Mouse (Mus musculus) MN1 (cell line): ENCODE results near the gene Nagk.
"Not testable (repeated sequence)": the region's sequence is repeated elsewhere in the genome, so short reads cannot be mapped to it uniquely, and the experiment has no call there.

Experiments used
- DNase-seq: peaks from one replicate; pipeline ENCODE4 v3.0.0-alpha.2; 2016; ENCODE audit warnings: low spot score

The Nagk gene

DNA sequence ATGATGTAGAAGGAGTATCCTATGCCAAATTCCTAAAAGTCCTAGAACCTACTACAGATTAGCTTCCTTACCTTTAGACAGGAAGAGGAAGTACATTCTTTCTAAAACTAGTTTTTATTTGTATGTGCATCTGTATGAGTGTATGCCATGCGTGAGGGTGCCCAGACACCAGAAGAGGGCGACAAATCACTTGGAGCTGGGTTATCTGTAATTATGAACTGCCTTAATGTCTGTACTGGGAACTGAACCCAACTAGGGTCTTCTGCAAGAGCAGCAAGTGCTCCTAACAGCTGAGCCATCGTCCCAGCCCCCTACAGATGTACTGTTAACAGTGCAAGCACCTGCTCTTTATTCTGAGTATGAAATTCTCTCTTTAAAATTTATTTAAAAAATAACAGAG, 21.0 kb downstream of the Nagk start:
- no peak for DNase-seq

DNA sequence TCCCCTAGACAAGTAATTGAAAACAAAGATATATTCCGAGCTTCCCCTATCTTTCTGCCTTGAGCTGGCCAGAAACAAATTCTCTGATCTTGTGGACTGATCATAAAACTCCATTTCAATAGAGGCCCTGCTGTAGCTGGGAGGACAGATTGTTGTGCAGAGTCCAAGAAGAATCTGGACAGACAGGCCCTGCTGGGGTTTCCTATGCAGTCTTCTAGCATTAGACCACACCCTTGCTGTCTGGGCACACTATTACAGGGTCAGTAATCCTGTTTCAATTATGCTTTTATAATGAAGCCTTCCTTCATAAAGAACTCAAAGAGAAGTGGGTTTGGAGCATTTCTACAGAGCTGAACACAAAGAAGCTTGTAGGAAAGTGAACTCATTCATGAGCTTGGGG, 24.2 kb downstream of the Nagk start:
- DNase-seq: no peak

GRCm38 (mm10) chr6:83820727-83821515, 26.1 kb downstream of the Nagk start:
- no peak for DNase-seq

DNA sequence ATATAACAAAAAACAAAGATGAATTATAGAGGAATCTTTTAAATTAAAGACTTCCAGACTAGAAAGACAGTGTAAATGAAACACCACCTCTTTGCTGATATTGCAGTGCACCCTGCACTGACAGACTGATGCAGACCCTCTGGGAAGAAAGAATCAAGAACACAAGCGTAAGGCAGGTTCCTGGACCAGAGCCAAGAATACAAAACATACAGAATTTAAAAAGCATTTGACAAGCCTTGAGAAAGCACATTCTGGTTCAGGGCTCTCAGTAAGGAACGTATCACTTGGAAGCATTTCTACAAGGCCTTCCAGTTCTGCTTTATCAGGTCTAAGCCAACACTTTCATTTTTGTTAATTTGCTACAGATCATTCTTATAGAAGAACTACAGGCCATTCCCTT, 27.1 kb downstream of the Nagk start:
- no peak for DNase-seq

- DNase-seq: peak; percentile 48
Observed at GRCm38 (mm10) chr6:83830941-83831605, 36.3 kb downstream of the Nagk start.

- peak; percentile 99 for DNase-seq
Observed at GRCm38 (mm10) chr6:83831606-83832123, 36.9 kb downstream of the Nagk start, which contains the start of gene Paip2b. Paip2b (minus strand) TSS chr6:83831741.

DNA sequence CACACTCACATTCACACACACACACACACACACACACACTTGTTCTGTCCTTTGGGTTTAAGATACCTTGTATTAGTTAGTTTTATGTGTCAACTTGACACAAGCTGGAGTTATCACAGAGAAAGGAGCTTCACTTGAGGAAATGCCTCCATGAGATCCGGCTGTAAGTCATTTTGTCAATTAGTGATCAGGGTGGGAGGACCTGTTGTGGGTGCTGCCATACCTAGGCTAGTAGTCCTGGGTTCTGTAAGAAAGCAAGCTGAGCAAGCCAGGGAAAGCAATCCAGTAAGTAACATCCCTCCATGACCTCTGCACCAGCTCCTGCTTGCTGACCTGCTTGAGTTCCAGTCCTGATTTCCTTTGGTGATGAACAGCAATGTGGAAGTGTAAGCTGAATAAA, 37.6 kb downstream of the Nagk start:
- not testable (repeated sequence) for DNase-seq

GRCm38 (mm10) chr6:83836826-83837225, 42.0 kb downstream of the Nagk start:
- no peak for DNase-seq

GRCm38 (mm10) chr6:83838046-83838445, 43.3 kb downstream of the Nagk start:
- no peak for DNase-seq

GRCm38 (mm10) chr6:83840086-83840485, 45.3 kb downstream of the Nagk start:
- no peak for DNase-seq

GRCm38 (mm10) chr6:83844913-83845312, 50.1 kb downstream of the Nagk start:
- DNase-seq: no peak

DNA sequence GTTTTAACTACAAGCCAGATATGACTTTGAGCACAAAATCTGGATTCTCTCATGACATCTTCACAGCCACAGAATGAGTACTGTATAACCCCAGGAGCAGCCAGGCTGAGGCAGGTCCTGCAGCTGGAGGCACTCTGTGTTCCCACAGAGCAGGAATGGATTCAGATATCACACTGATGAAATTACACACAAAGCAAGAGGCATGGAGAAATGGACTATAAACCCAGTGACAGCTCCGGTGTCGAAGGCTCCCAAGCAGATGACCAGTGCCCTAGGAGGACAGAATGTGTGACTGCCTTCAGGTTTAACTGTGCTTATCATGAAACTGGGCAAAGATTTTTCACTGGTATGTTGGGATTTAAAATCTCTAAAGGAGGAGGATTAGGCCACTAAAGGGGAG, 51.4 kb downstream of the Nagk start:
- DNase-seq: no peak

GRCm38 (mm10) chr6:83849446-83849845, 54.7 kb downstream of the Nagk start:
- DNase-seq: no peak
